Mouse (Mus musculus) kidney, postnatal 0 days (tissue): ENCODE measurements at regions not wholly inside any gene's neighbourhood (a gene's known extent, or its start where the extent isn't known, plus 50 kb on each side); places are given as distances from the start of the nearest gene placed in this dataset.
A peak's percentile ranks its signal among the peaks of the same experiment; 100 is the strongest.

Experiments
- ATAC-seq: fragments of 200-750 bp; cut with Nextera tagmentation; replicated peaks from 2 replicates; pipeline ENCODE4 v1.8.0; 2017; ENCODE audit warnings: low read depth, moderate number of reproducible peaks, moderate TSS enrichment, moderate library complexity; ENCODE audit not compliant: low FRiP score
- DNase-seq: peaks from one replicate; pipeline ENCODE4 v3.0.0-alpha.2; 2016; ENCODE audit warnings: low spot score
- H3K27ac ChIP-seq: fragments of 300-500 bp; sonication (generic); 2 replicates; pipeline ENCODE4 v1.5.1; 2014; ENCODE audit warnings: mild to moderate bottlenecking
- H3K27me3 ChIP-seq: fragments of 300-500 bp; sonication (generic); 2 replicates; pipeline ENCODE4 v1.6.1; 2014; ENCODE audit warnings: low read length, mixed read lengths; ENCODE audit not compliant: insufficient read depth
- H3K36me3 ChIP-seq: fragments of 300-500 bp; sonication (generic); 2 replicates; pipeline ENCODE4 v1.6.1; 2014; ENCODE audit warnings: low read length, mixed read lengths; ENCODE audit not compliant: insufficient read depth
- H3K4me1 ChIP-seq: fragments of 300-500 bp; sonication (generic); replicated peaks from 2 replicates; pipeline ENCODE4 v1.6.1; 2014; ENCODE audit warnings: antibody characterized with exemption, low read length, mixed read lengths; ENCODE audit not compliant: insufficient read depth
- H3K4me2 ChIP-seq: fragments of 300-500 bp; sonication (generic); 2 replicates; pipeline ENCODE4 v1.6.1; 2014; ENCODE audit warnings: mild to moderate bottlenecking, low read length, moderate library complexity, mixed read lengths
- H3K4me3 ChIP-seq: fragments of 300-500 bp; sonication (generic); replicated peaks from 2 replicates; pipeline ENCODE4 v1.5.1; 2014; ENCODE audit warnings: low read depth, low read length
- H3K9ac ChIP-seq: fragments of 300-500 bp; sonication (generic); 2 replicates; pipeline ENCODE4 v1.6.1; 2014; ENCODE audit warnings: low read depth, low read length
- H3K9me3 ChIP-seq: fragments of 300-500 bp; sonication (generic); replicated peaks from 2 replicates; pipeline ENCODE4 v1.6.1; 2016; ENCODE audit warnings: low read length, inconsistent platforms, mixed read lengths
- CTCF ChIP-seq: IDR thresholded peaks from 2 replicates; pipeline ENCODE4 v1.5.1; 2016; ENCODE audit warnings: antibody characterized with exemption, low read depth, mild to moderate bottlenecking, moderate library complexity
- WGBS: fragments of 180-500 bp; shearing (Covaris S2); extraction: QIAGEN DNeasy Blood & Tissue Kit; methylation state at CpG from one replicate; pipeline ENCODE4 v1.1.7; 2014; 5-methylcytosine and 5-hydroxymethylcytosine counted together

DNA sequence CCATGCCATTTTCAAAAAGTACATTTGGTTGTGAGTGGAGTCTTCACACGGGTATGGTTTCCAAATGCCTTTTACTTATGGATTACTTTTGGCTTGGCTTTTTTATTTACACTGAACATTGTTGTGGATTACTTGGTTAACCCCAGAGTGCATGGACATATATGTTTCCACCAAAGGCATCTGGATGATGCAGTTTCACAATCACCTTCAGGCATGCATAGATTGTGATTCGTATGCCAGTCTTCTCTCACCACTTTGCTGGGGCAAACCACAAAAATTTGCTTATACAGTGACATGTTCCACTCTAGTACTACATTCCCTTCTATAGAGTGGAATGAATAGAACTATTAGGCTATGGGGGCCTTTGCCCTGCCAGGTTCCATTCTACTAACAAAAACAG, 278.4 kb upstream of the Gm9747 start:
- no peak overlapping the region for H3K4me2 ChIP-seq
- no peak overlapping the region for H3K27ac ChIP-seq
- H3K9ac ChIP-seq = no peak overlapping the region
- H3K27me3 ChIP-seq = no peaks in the 10 kb centered on the region
- no peaks in the 10 kb centered on the region for H3K9me3 ChIP-seq
- no peaks in the 10 kb centered on the region for H3K4me1 ChIP-seq
- DNase-seq (no peak), ATAC-seq (no peak)
- 80% methylated on average over 2 of the region's 2 CpGs for WGBS
- no peak for TF ChIP-seq CTCF
- no peaks in the 10 kb centered on the region for H3K36me3 ChIP-seq
- H3K4me3 ChIP-seq = no peak overlapping the region

- Histone ChIP-seq H3K27ac (no peak overlapping the region), H3K36me3 (no peaks in the 10 kb centered on the region), H3K9me3 (no peaks in the 10 kb centered on the region), H3K27me3 (no peaks in the 10 kb centered on the region), H3K4me1 (no peaks in the 10 kb centered on the region), H3K9ac (no peak overlapping the region), H3K4me3 (no peak overlapping the region), H3K4me2 (no peak overlapping the region)
- ATAC-seq = no peak
- DNase-seq = no peak
- 91% methylated on average over 1 of the region's 1 CpGs for WGBS
- TF ChIP-seq CTCF = no peak
Observed at GRCm38 (mm10) chr1:81967062-81967461, 265.9 kb upstream of the Gm9747 start.

- no peak overlapping the region for H3K4me2 ChIP-seq
- no peak for DNase-seq
- no peak overlapping the region for H3K4me3 ChIP-seq
- ATAC-seq = no peak
- no peaks in the 10 kb centered on the region for H3K9me3 ChIP-seq
- no peak for TF ChIP-seq CTCF
- H3K36me3 ChIP-seq = no peaks in the 10 kb centered on the region
- H3K27ac ChIP-seq = no peak overlapping the region
- WGBS = 85% methylated on average over 1 of the region's 1 CpGs
- no peak overlapping the region for H3K9ac ChIP-seq
- no peaks in the 10 kb centered on the region for H3K27me3 ChIP-seq
- H3K4me1 ChIP-seq = no peaks in the 10 kb centered on the region
Observed at GRCm38 (mm10) chr1:81967746-81968295, 265.1 kb upstream of the Gm9747 start.

DNA sequence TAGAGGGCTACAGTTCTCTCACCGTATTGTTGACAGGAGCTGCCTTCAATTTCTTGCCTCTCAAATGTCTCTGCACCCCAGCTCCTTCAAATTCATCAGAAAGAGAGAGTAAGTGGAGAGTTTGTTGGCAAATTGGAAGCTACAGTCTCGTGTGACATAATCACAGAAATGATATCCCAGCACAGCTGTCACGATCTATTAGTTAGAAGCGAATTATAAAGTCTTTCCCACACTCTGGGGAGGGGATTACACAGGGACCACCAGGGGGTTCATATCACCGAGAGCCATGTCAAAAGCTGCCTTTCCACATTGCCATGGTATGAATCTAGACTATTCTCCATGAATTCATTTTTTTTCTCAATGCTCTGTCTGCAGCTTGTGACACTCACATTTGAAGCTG, 260.3 kb upstream of the Gm9747 start:
- Histone ChIP-seq H3K4me3 (no peak overlapping the region), H3K27ac (no peak overlapping the region), H3K36me3 (no peaks in the 10 kb centered on the region), H3K9ac (no peak overlapping the region), H3K27me3 (no peaks in the 10 kb centered on the region), H3K9me3 (no peaks in the 10 kb centered on the region), H3K4me1 (no peaks in the 10 kb centered on the region), H3K4me2 (no peak overlapping the region)
- DNase-seq = no peak
- WGBS = 82% methylated on average over 5 of the region's 5 CpGs
- ATAC-seq = no peak
- TF ChIP-seq CTCF = no peak

DNA sequence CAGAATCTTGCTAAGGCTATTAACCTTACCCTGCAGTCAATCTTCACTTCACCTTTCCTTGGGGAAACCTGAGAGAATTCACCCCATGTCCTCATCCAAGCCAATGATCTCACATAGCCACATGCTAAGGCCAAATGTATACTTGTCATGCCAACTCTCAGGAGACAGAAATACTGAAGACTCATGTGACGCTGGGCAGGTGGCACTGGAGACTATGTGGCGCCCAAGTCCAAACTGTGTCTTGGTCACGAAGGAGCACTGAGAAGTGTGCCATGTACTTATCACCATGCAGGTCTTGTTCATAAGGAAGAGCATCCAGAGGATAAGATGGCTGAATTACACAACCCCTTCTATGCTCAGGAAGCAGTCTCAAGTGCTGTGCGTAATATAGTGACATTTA, 259.4 kb upstream of the Gm9747 start:
- no peak for DNase-seq
- H3K9me3 ChIP-seq = no peaks in the 10 kb centered on the region
- no peaks in the 10 kb centered on the region for H3K27me3 ChIP-seq
- H3K9ac ChIP-seq = no peak overlapping the region
- no peak overlapping the region for H3K27ac ChIP-seq
- no peak overlapping the region for H3K4me2 ChIP-seq
- WGBS = 90% methylated on average over 4 of the region's 4 CpGs
- ATAC-seq = no peak
- no peak for TF ChIP-seq CTCF
- no peak overlapping the region for H3K4me3 ChIP-seq
- H3K4me1 ChIP-seq = no peaks in the 10 kb centered on the region
- no peaks in the 10 kb centered on the region for H3K36me3 ChIP-seq

DNA sequence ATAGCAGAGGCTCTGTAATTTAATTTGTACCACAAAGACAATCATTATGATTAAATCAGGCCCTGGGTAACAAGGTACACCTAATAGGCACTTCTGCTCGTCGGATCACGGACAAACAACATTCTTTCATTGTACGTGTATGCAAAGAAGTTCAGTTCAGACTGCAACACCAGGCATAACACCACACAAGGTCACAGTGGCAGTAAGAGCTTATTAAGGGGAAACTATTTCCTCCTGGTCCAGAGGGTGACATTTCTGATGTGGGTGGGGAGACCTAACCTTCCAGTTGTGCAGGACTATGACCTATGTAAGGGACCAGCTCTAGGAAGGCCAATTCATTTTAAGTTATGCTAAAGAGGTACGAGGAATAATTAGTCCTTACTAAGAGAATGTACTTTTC, 225.0 kb upstream of the Gm9747 start:
- H3K27ac ChIP-seq = no peak overlapping the region
- H3K9me3 ChIP-seq = no peaks in the 10 kb centered on the region
- no peak overlapping the region for H3K4me3 ChIP-seq
- H3K27me3 ChIP-seq = no peaks in the 10 kb centered on the region
- WGBS = 75% methylated on average over 5 of the region's 5 CpGs
- no peak for ATAC-seq
- H3K36me3 ChIP-seq = no peaks in the 10 kb centered on the region
- no peak overlapping the region for H3K4me2 ChIP-seq
- no peak for TF ChIP-seq CTCF
- peak; percentile 5 for DNase-seq
- H3K9ac ChIP-seq = no peak overlapping the region
- H3K4me1 ChIP-seq = no peaks in the 10 kb centered on the region

GRCm38 (mm10) chr1:82008805-82009204, 224.1 kb upstream of the Gm9747 start:
- Histone ChIP-seq H3K27me3 (no peaks in the 10 kb centered on the region), H3K4me2 (no peak overlapping the region), H3K27ac (no peak overlapping the region), H3K4me3 (no peak overlapping the region), H3K9ac (no peak overlapping the region), H3K4me1 (no peaks in the 10 kb centered on the region), H3K36me3 (no peaks in the 10 kb centered on the region), H3K9me3 (no peaks in the 10 kb centered on the region)
- DNase-seq = no peak
- no peak for ATAC-seq
- 84% methylated on average over 4 of the region's 4 CpGs for WGBS
- TF ChIP-seq CTCF = no peak
